Mouse (Mus musculus) heart, adult 2 months (tissue): Measurements from ENCODE around the gene Macrod2.

Experiments used
- CTCF ChIP-seq: fragments of 200-600 bp; IDR thresholded peaks from 2 replicates; pipeline ENCODE4 v1.8.1; 2022; ENCODE audit warnings: antibody characterized with exemption, mild to moderate bottlenecking, moderate library complexity
- EP300 ChIP-seq: fragments of 200-500 bp; IDR thresholded peaks from 2 replicates; pipeline ENCODE4 v1.6.1; 2011; ENCODE audit warnings: low read depth, low read length, control low read depth; ENCODE audit not compliant: insufficient read depth
- POLR2A ChIP-seq: fragments of 200-500 bp; IDR thresholded peaks from 2 replicates; pipeline ENCODE4 v1.6.1; 2011; ENCODE audit warnings: mild to moderate bottlenecking, low read depth, low read length, control low read depth; ENCODE audit not compliant: insufficient read depth

DNA sequence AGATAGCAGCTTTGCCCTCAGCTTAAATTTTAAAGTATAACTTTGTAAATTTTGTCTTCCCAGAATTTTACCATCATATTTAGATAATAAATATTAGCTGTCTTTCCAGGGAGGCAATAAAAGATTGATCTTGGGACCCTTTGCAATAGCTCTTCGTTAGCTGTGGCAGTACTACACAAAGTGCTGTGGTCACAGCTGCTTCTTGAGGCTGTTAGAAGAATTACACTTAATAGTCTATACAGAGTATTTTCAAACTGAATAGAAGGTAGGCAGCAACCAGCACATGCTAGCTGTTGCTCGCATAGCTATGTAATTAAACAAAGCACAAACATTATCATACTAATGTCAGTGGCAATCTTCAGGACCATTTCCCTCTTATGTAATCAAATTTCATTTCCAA, 1856.4 kb downstream of the Macrod2 start:
- TF ChIP-seq CTCF = no peak
- no peak for TF ChIP-seq POLR2A
- no peak for TF ChIP-seq EP300
